Mouse (Mus musculus) bone marrow macrophage, adult 2 months (primary cell): ENCODE data around the gene Wdr19.

Experiments used
- CTCF ChIP-seq: IDR thresholded peaks from 2 replicates; pipeline ENCODE4 v1.5.1; 2012; ENCODE audit warnings: low read depth, mild to moderate bottlenecking, low read length, moderate library complexity
- POLR2A ChIP-seq: IDR thresholded peaks from 2 replicates; pipeline ENCODE4 v1.6.1; 2012; ENCODE audit warnings: mild to moderate bottlenecking, low read depth, low read length, borderline replicate concordance

DNA sequence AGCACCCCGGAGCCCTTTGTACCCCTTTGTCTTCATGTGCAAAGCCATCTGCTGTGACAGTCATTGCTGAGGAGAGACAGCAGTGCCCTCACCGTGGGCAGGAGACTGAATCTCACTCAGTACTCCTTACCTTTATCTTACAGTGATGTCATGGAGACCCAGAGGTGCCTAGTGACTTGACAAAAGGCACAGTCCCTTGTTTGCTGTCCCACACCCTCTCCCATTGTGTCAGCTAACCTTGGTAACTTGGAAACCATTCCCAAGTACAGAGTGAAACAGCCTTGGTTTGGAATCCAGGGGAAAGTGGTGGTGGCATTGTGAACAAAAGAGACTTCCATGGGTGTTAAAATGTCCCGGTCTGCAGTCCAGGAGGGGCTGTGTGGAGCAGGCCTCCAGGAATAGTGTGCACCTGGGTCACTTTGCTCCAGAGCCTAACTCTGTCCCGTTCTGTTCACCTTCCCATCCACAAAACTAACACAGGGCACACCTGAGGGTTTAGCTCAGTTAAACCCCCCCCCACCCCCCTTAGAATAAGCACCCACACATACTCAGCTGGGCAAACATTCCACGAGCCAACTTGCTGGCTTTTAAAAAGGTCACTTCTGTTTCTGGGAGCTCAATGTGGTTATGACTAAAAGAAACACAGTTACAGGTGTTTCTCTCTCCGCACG lies 50.8 kb downstream of the Wdr19 start:
- TF ChIP-seq CTCF: no peak
- TF ChIP-seq POLR2A: no peak
